Mouse (Mus musculus) ES-E14 (cell line): ENCODE data around the gene Tns3.

ENCODE experiments used
- MAFK ChIP-seq: IDR thresholded peaks from 2 replicates; pipeline ENCODE4 v1.6.1; 2014; ENCODE audit warnings: mild to moderate bottlenecking, low read depth, low read length, inconsistent platforms; ENCODE audit not compliant: insufficient read depth
- ZC3H11A ChIP-seq: IDR thresholded peaks from 2 replicates; pipeline ENCODE4 v1.6.1; 2012; ENCODE audit warnings: low read depth, mild to moderate bottlenecking, inconsistent platforms, low read length, borderline replicate concordance

GRCm38 (mm10) chr11:8510294-8510693, 154.0 kb downstream of the Tns3 start:
- TF ChIP-seq MAFK (no peak), ZC3H11A (no peak)
